Mouse (Mus musculus) CD4-positive, CD25-positive, alpha-beta regulatory T cell, adult 4 months (primary cell): ENCODE measurements around the gene Wnt10b. TPM values are rescaled to one million over a fixed set of nuclear protein-coding genes. Genes with fewer than 3 reads are reported as not detected.

Experiments used
- ATAC-seq: one replicate; pipeline ENCODE4 v1.8.0; 2017
- polyA plus RNA-seq, 2 experiments: library from polyadenylated mRNA; unstranded; fragments of 100-300 nt; shearing (Covaris generic); gene quantifications; one replicate each; pipeline ENCODE4 v1.2.1; 2017

Wnt10b gene
- polyA plus RNA-seq, 2 experiments from 2014 or later = not detected

- ATAC-seq = peak; percentile 62
These were observed 50.3 kb downstream of the Wnt10b start, which contains the start of gene Fkbp11 for GRCm38 (mm10) chr15:98727443-98728321. Gene Fkbp11, minus strand, starts transcription at chr15:98728198.

GRCm38 (mm10) chr15:98726746-98727145 lies 51.2 kb downstream of the Wnt10b start:
- ATAC-seq = no peak

DNA sequence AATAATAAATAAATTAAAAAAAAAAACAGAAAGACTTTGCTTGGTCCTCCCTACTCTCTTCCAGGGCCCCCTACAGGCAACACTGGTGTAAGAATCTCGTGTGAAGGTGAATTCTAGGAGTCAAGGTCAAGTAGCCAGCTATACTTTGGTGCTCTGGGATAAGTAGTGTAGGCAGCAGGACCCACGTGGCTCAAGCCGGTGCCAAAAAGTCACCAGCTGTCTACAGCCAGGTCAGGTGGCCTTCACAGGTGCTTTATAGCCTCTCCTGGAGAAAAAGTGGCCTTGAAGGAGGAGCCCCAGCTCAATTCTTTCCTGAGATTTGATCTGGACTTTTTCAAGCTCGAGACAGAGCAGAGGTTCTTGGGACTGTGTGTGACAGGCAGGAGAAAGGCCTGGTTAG lies 51.9 kb downstream of the Wnt10b start:
- ATAC-seq = no peak

- no peak for ATAC-seq
These were observed 53.5 kb downstream of the Wnt10b start for GRCm38 (mm10) chr15:98724441-98724840.

DNA sequence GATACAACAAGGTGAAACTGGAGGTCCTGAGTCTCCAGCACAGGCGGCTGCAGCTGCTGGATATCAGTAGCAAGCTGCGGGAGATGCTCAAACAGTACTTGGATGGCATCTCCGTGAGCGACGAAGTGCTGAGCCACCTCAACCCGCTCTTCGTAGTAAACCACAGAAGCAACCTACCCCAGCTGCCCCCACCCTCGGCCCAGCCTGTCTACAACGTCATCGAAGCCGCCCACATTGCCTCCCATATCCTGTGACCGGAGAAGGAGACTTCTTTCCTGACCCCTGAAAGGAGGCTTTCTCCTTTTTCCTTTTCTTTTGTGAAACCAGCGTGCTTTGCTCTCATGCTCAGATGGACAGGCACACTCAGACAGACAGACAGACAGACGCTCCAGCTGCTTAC lies 55.1 kb downstream of the Wnt10b start:
- peak; percentile 71 for ATAC-seq

GRCm38 (mm10) chr15:98722191-98722590 lies 55.8 kb downstream of the Wnt10b start:
- no peak for ATAC-seq

Other genes with a start within 250 kb of the Wnt10b start
- gene Kansl2, start 243.9 kb downstream of the Wnt10b start, polyA plus RNA-seq = 10 to 100 TPM; 27.2 to 36.2 TPM
- gene Ccnt1, start 207.2 kb downstream of the Wnt10b start, polyA plus RNA-seq = 100 to 1,000 TPM; 103 to 104 TPM
- gene 4930415O20Rik, start 207.1 kb downstream of the Wnt10b start, polyA plus RNA-seq = not detected
- 1 to 10 TPM; 1.1 to 1.5 TPM for gene Adcy6, start 168.1 kb downstream of the Wnt10b start, polyA plus RNA-seq
- gene Cacnb3, start 147.3 kb downstream of the Wnt10b start, polyA plus RNA-seq = not detected
- gene Ddx23, start 115.3 kb downstream of the Wnt10b start, polyA plus RNA-seq = 10 to 100 TPM; 29.4 to 29.8 TPM
- 1 to 10 TPM in 1 of 2 experiments, under 1 TPM in 1; 0.35 to 1.9 TPM for gene Rnd1, start 100.7 kb downstream of the Wnt10b start, polyA plus RNA-seq
- not detected for gene Ccdc65, start 69.9 kb downstream of the Wnt10b start, polyA plus RNA-seq
- 1 to 10 TPM in 1 of 2 experiments, under 1 TPM in 1; 0.75 to 1.0 TPM for gene Fkbp11, start 50.0 kb downstream of the Wnt10b start, polyA plus RNA-seq
- 10 to 100 TPM; 33.0 to 35.3 TPM for gene Arf3, start 14.9 kb downstream of the Wnt10b start, polyA plus RNA-seq
- not detected for gene Wnt1, start 11.7 kb upstream of the Wnt10b start, polyA plus RNA-seq
- gene Ddn, start 31.3 kb upstream of the Wnt10b start, polyA plus RNA-seq = not detected
- gene Prkag1, start 53.4 kb upstream of the Wnt10b start, polyA plus RNA-seq = 100 to 1,000 TPM; 126 to 187 TPM
- 10 to 100 TPM; 30.9 to 38.6 TPM for gene Kmt2d, start 93.1 kb upstream of the Wnt10b start, polyA plus RNA-seq
- 10 to 100 TPM; 11.3 to 14.2 TPM for gene Rhebl1, start 116.4 kb upstream of the Wnt10b start, polyA plus RNA-seq
- not detected for gene Dhh, start 120.4 kb upstream of the Wnt10b start, polyA plus RNA-seq
- 10 to 100 TPM; 23.3 to 61.6 TPM for gene Lmbr1l, start 140.1 kb upstream of the Wnt10b start, polyA plus RNA-seq
- 100 to 1,000 TPM; 419 to 534 TPM for gene Tuba1b, start 156.4 kb upstream of the Wnt10b start, polyA plus RNA-seq
- gene Gm49450, start 175.4 kb upstream of the Wnt10b start, polyA plus RNA-seq = not detected
- gene Tuba1a, start 175.6 kb upstream of the Wnt10b start, polyA plus RNA-seq = 100 to 1,000 TPM; 212 to 259 TPM